Mouse (Mus musculus): Measurements from ENCODE around the gene Chst2. TPM values are rescaled to one million over a fixed set of nuclear protein-coding genes. Genes with fewer than 3 reads are reported as not detected.

The Chst2 gene
- total and polyA plus RNA-seq, 3 experiments: not detected

GRCm38 (mm10) chr9:95365882-95366281, 40.6 kb downstream of the Chst2 start:
- H3K9ac ChIP-seq (ENCODE audit: control insufficient read depth, low read depth, low read length, poor library complexity, severe bottlenecking): no peak overlapping the region
- no peaks in the 10 kb centered on the region for H3K4me1 ChIP-seq (ENCODE audit: control insufficient read depth in 1 of 2, insufficient read depth in 2 of 2, low read length in 2 of 2)
- no peak for DNase-seq (ENCODE audit: low read depth, low spot score)
- H3K79me2 ChIP-seq (ENCODE audit: control insufficient read depth, insufficient read depth, low read length, poor library complexity): no peaks in the 10 kb centered on the region
- no peak for TF ChIP-seq GATA1 (IDR thresholded peaks at IDR 0.05; ENCODE audit: low read depth, low read length)
- no peak for TF ChIP-seq NELFE (IDR thresholded peaks at IDR 0.05; ENCODE audit: low read depth, low read length)
- TF ChIP-seq SMC3 (IDR thresholded peaks at IDR 0.05; ENCODE audit: low read depth, low read length): no peak
- TF ChIP-seq ELF1 (IDR thresholded peaks at IDR 0.05; ENCODE audit: low read depth, low read length): no peak
- TF ChIP-seq ZMIZ1 (IDR thresholded peaks at IDR 0.05; ENCODE audit: low read depth, low read length): no peak
- TF ChIP-seq MEF2A (IDR thresholded peaks at IDR 0.05; ENCODE audit: extremely low read depth, insufficient replicate concordance, low read depth, low read length, poor library complexity, severe bottlenecking): no peak
- TF ChIP-seq HCFC1 (IDR thresholded peaks at IDR 0.05; ENCODE audit: low read depth, low read length): no peak
- TF ChIP-seq RAD21 (IDR thresholded peaks at IDR 0.05; ENCODE audit: low read depth, low read length): no peak
- TF ChIP-seq MYC (IDR thresholded peaks at IDR 0.05; ENCODE audit: low read depth, low read length): no peak
- TF ChIP-seq MAZ (IDR thresholded peaks at IDR 0.05; ENCODE audit: low read depth, low read length): no peak
- TF ChIP-seq TCF12 (IDR thresholded peaks at IDR 0.05; ENCODE audit: low read depth, low read length): no peak
- no peaks in the 10 kb centered on the region for H3K36me3 ChIP-seq (ENCODE audit: control insufficient read depth in 1 of 2, insufficient read depth in 2 of 2, low read length in 2 of 2)
- H3K4me3 ChIP-seq (ENCODE audit: control insufficient read depth in 1 of 2, insufficient read depth in 1 of 2, low read depth in 2 of 2, low read length in 2 of 2): no peak overlapping the region
- H3K9me3 ChIP-seq (replicated peaks; ENCODE audit: insufficient read depth, low read length): no peaks in the 10 kb centered on the region
- no peak overlapping the region for H3K27ac ChIP-seq (ENCODE audit: control insufficient read depth, low read depth, low read length)
- no peaks in the 10 kb centered on the region for H3K27me3 ChIP-seq (ENCODE audit: control insufficient read depth in 1 of 2, insufficient read depth in 2 of 2, low read length in 2 of 2)

- no peaks in the 10 kb centered on the region for H3K27me3 ChIP-seq (ENCODE audit: control insufficient read depth in 1 of 2, insufficient read depth in 2 of 2, low read length in 2 of 2)
- TF ChIP-seq KAT2A (conservative IDR thresholded peaks at IDR 0.05; ENCODE audit: low read depth, low read length): no peak
- TF ChIP-seq MXI1 (IDR thresholded peaks at IDR 0.05; ENCODE audit: low read depth, low read length): no peak
- TF ChIP-seq CTCF (IDR thresholded peaks at IDR 0.05 in 2 of 3, conservative IDR thresholded peaks at IDR 0.05 in 1 of 3; ENCODE audit: control insufficient read depth in 1 of 3, insufficient read depth in 1 of 3, low read depth in 2 of 3, low read length in 3 of 3, poor library complexity in 1 of 3, severe bottlenecking in 1 of 3): no peak
- no peak for TF ChIP-seq POLR2AphosphoS5 (IDR thresholded peaks at IDR 0.05; ENCODE audit: borderline replicate concordance, low read depth, low read length)
- TF ChIP-seq NELFE (IDR thresholded peaks at IDR 0.05; ENCODE audit: low read depth, low read length): no peak
- TF ChIP-seq GABPA (IDR thresholded peaks at IDR 0.05; ENCODE audit: low read depth, low read length): no peak
- TF ChIP-seq MYC (IDR thresholded peaks at IDR 0.05; ENCODE audit: low read depth, low read length): no peak
- no peak for TF ChIP-seq ZNF384 (IDR thresholded peaks at IDR 0.05; ENCODE audit: low read depth, low read length)
- TF ChIP-seq ZMIZ1 (IDR thresholded peaks at IDR 0.05; ENCODE audit: low read depth, low read length): no peak
- no peak for TF ChIP-seq RAD21 (IDR thresholded peaks at IDR 0.05; ENCODE audit: low read depth, low read length)
- TF ChIP-seq TAL1 (IDR thresholded peaks at IDR 0.05; ENCODE audit: low read length): no peak
- TF ChIP-seq TBP (IDR thresholded peaks at IDR 0.05; ENCODE audit: low read depth, low read length): no peak
- no peak for TF ChIP-seq CHD2 (IDR thresholded peaks at IDR 0.05; ENCODE audit: low read length)
- TF ChIP-seq ZKSCAN1 (IDR thresholded peaks at IDR 0.05; ENCODE audit: low read depth, low read length): no peak
- no peak for TF ChIP-seq CHD1 (IDR thresholded peaks at IDR 0.05; ENCODE audit: low read depth, low read length)
- TF ChIP-seq POLR2A (IDR thresholded peaks at IDR 0.05; ENCODE audit: control insufficient read depth in 1 of 2, insufficient read depth in 1 of 2, low read depth in 1 of 2, low read length in 2 of 2, poor library complexity in 1 of 2): no peak
- no peak for TF ChIP-seq RCOR1 (IDR thresholded peaks at IDR 0.05; ENCODE audit: low read depth, low read length)
- no peak for TF ChIP-seq MAFK (IDR thresholded peaks at IDR 0.05; ENCODE audit: borderline replicate concordance, low read depth, low read length)
- no peak for TF ChIP-seq ZC3H11A (IDR thresholded peaks at IDR 0.05; ENCODE audit: low read depth, low read length)
- no peak for TF ChIP-seq ELF1 (IDR thresholded peaks at IDR 0.05; ENCODE audit: low read depth, low read length)
- no peak overlapping the region for H3K9ac ChIP-seq (ENCODE audit: control insufficient read depth, low read depth, low read length, poor library complexity, severe bottlenecking)
- DNase-seq (ENCODE audit: low read depth, low spot score): no peak
- H3K4me3 ChIP-seq (ENCODE audit: control insufficient read depth in 1 of 2, insufficient read depth in 1 of 2, low read depth in 2 of 2, low read length in 2 of 2): no peak overlapping the region
- no peaks in the 10 kb centered on the region for H3K4me1 ChIP-seq (ENCODE audit: control insufficient read depth in 1 of 2, insufficient read depth in 2 of 2, low read length in 2 of 2)
- H3K27ac ChIP-seq (ENCODE audit: control insufficient read depth, low read depth, low read length): no peak overlapping the region
- no peaks in the 10 kb centered on the region for H3K9me3 ChIP-seq (replicated peaks; ENCODE audit: insufficient read depth, low read length)
- H3K36me3 ChIP-seq (ENCODE audit: control insufficient read depth in 1 of 2, insufficient read depth in 2 of 2, low read length in 2 of 2): no peaks in the 10 kb centered on the region; a peak in 1 of 4 replicates
- H3K79me2 ChIP-seq (ENCODE audit: control insufficient read depth, insufficient read depth, low read length, poor library complexity): no peaks in the 10 kb centered on the region
Observed at GRCm38 (mm10) chr9:95353829-95354391, 52.6 kb downstream of the Chst2 start.
